Mouse (Mus musculus): Measurements from ENCODE around the gene Olfr916. TPM values are rescaled to one million over a fixed set of nuclear protein-coding genes. Genes with fewer than 3 reads are reported as not detected.

The Olfr916 gene
- polyA plus RNA-seq (2012; ENCODE audit: insufficient read depth, low replicate concordance) = 0.02 TPM in 1 of 2 replicates, not detected in the other

DNA sequence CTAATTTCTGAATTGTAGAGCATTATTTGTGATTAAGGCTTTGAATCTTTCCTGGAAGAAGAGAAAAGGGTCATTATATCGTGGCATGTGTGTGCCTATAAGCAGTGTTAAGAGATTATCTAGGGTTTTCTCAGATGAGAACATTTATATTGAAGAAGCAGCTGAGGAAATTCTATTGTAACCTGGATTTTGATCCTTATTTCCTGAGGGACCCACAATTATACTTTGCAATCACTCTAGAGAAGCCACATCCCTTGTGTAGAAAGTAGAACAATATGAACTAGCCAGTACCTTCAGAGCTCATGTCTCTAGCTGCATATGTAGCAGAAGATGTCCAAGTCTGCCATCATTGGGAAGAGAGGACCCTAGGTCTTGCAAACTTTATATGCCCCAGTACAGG is at the start of gene Olfr916:
Olfr916 (minus strand) TSS at position 101 of the 400 bp plus-strand sequence.
- Histone ChIP-seq H3K27me3 (replicated peaks) (no peaks in the 10 kb centered on the region), H3K9me3 (no peaks in the 10 kb centered on the region), H3K4me3 (replicated peaks) (no peak within 1 kb of the TSS), H3K4me1 (no peaks in the 10 kb centered on the region), H3K36me3 (replicated peaks; ENCODE audit: low read length) (no peaks in the 10 kb centered on the region)
- TF ChIP-seq FLI1 (IDR thresholded peaks at IDR 0.05; ENCODE audit: low read length) (no peak), GATA1 (IDR thresholded peaks at IDR 0.05; ENCODE audit: borderline replicate concordance, low read length) (no peak)

- Histone ChIP-seq H3K9me3 (no peaks in the 10 kb centered on the region), H3K27me3 (replicated peaks) (no peaks in the 10 kb centered on the region), H3K4me3 (replicated peaks) (no peak within 1 kb of the TSS), H3K4me1 (no peaks in the 10 kb centered on the region), H3K36me3 (replicated peaks; ENCODE audit: low read length) (no peaks in the 10 kb centered on the region)
- TF ChIP-seq FLI1 (IDR thresholded peaks at IDR 0.05; ENCODE audit: low read length) = no peak
- TF ChIP-seq GATA1 (IDR thresholded peaks at IDR 0.05; ENCODE audit: borderline replicate concordance, low read length) = no peak
These were observed 14.8 kb upstream of the Olfr916 start, which contains the start of gene Olfr918 for GRCm38 (mm10) chr9:38674501-38674900. Gene Olfr918 (minus strand): TSS chr9:38674601.

- Histone ChIP-seq H3K9me3 (no peaks in the 10 kb centered on the region), H3K36me3 (replicated peaks; ENCODE audit: low read length) (no peaks in the 10 kb centered on the region), H3K4me1 (no peaks in the 10 kb centered on the region), H3K4me3 (replicated peaks) (no peak overlapping the region), H3K27me3 (replicated peaks) (no peaks in the 10 kb centered on the region)
- TF ChIP-seq GATA1 (IDR thresholded peaks at IDR 0.05; ENCODE audit: borderline replicate concordance, low read length) (no peak), FLI1 (IDR thresholded peaks at IDR 0.05; ENCODE audit: low read length) (no peak)
These were observed 13.2 kb upstream of the Olfr916 start for GRCm38 (mm10) chr9:38672887-38673286.

DNA sequence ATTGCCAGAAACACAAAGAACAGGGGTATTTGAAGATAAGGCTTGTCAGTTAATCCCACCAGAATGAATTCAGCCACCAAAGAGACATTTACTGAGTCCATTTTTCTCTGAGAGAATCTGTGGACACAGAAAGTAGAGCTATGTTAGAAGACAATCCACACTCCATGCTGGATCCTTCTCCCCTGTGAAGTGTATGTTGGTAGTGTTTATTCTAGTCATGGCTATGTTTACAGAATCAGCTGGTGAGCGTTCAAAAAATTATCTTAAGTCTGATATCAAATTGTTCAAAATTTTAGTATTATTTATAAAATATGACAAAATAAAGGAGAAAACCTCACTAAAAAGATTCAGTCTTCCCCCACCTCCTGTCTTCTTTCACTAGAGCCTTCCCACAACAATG is 6.1 kb upstream of the Olfr916 start, which contains the start of gene Olfr917:
Olfr917 (minus strand) TSS at position 101 of the 400 bp plus-strand sequence.
- H3K27me3 ChIP-seq (replicated peaks) = no peaks in the 10 kb centered on the region
- TF ChIP-seq FLI1 (IDR thresholded peaks at IDR 0.05; ENCODE audit: low read length) = no peak
- TF ChIP-seq GATA1 (IDR thresholded peaks at IDR 0.05; ENCODE audit: borderline replicate concordance, low read length) = no peak
- H3K9me3 ChIP-seq = no peaks in the 10 kb centered on the region
- no peaks in the 10 kb centered on the region for H3K4me1 ChIP-seq
- no peaks in the 10 kb centered on the region for H3K36me3 ChIP-seq (replicated peaks; ENCODE audit: low read length)
- no peak within 1 kb of the TSS for H3K4me3 ChIP-seq (replicated peaks)

- no peak for TF ChIP-seq FLI1 (IDR thresholded peaks at IDR 0.05; ENCODE audit: low read length)
- no peak for TF ChIP-seq GATA1 (IDR thresholded peaks at IDR 0.05; ENCODE audit: borderline replicate concordance, low read length)
- no peaks in the 10 kb centered on the region for H3K4me1 ChIP-seq
- no peaks in the 10 kb centered on the region for H3K27me3 ChIP-seq (replicated peaks)
These were observed 27.3 kb downstream of the Olfr916 start for GRCm38 (mm10) chr9:38632406-38632805.

More at GRCm38 (mm10) chr9:38632406-38632805, 27.3 kb downstream of the Olfr916 start:
- H3K9me3 ChIP-seq = no peaks in the 10 kb centered on the region; the same call in 1 of the 2 replicates
- no peak overlapping the region for H3K4me3 ChIP-seq (replicated peaks)
- H3K36me3 ChIP-seq (replicated peaks; ENCODE audit: low read length) = no peaks in the 10 kb centered on the region

Other genes starting within 250 kb of the Olfr916 start
- gene Olfr901, start 230.4 kb downstream of the Olfr916 start, polyA plus RNA-seq (2012; ENCODE audit: insufficient read depth, low replicate concordance) = not detected in 2 replicates
- gene Olfr902, start 212.2 kb downstream of the Olfr916 start, polyA plus RNA-seq (2012; ENCODE audit: insufficient read depth, low replicate concordance) = not detected in 2 replicates
- gene Olfr904, start 196.7 kb downstream of the Olfr916 start, polyA plus RNA-seq (2012; ENCODE audit: insufficient read depth, low replicate concordance) = not detected in 2 replicates
- not detected in 2 replicates for gene Olfr905, start 188.8 kb downstream of the Olfr916 start, polyA plus RNA-seq (2012; ENCODE audit: insufficient read depth, low replicate concordance)
- not detected in 2 replicates for gene Olfr906, start 172.8 kb downstream of the Olfr916 start, polyA plus RNA-seq (2012; ENCODE audit: insufficient read depth, low replicate concordance)
- gene Olfr907, start 164.1 kb downstream of the Olfr916 start, polyA plus RNA-seq (2012; ENCODE audit: insufficient read depth, low replicate concordance) = not detected in 2 replicates
- gene Olfr911-ps1, start 138.3 kb downstream of the Olfr916 start, polyA plus RNA-seq (2012; ENCODE audit: insufficient read depth, low replicate concordance) = not detected in 2 replicates
- not detected in 2 replicates for gene Olfr910, start 122.0 kb downstream of the Olfr916 start, polyA plus RNA-seq (2012; ENCODE audit: insufficient read depth, low replicate concordance)
- gene Olfr912, start 79.7 kb downstream of the Olfr916 start, polyA plus RNA-seq (2012; ENCODE audit: insufficient read depth, low replicate concordance) = not detected in 2 replicates
- not detected in 2 replicates for gene Olfr913, start 67.1 kb downstream of the Olfr916 start, polyA plus RNA-seq (2012; ENCODE audit: insufficient read depth, low replicate concordance)
- not detected in 2 replicates for gene Olfr914, start 54.8 kb downstream of the Olfr916 start, polyA plus RNA-seq (2012; ENCODE audit: insufficient read depth, low replicate concordance)
- not detected in 2 replicates for gene Olfr917, start 6.0 kb upstream of the Olfr916 start, polyA plus RNA-seq (2012; ENCODE audit: insufficient read depth, low replicate concordance)
- not detected in 2 replicates for gene Olfr918, start 14.7 kb upstream of the Olfr916 start, polyA plus RNA-seq (2012; ENCODE audit: insufficient read depth, low replicate concordance)
- not detected in 2 replicates for gene Olfr919, start 43.8 kb upstream of the Olfr916 start, polyA plus RNA-seq (2012; ENCODE audit: insufficient read depth, low replicate concordance)
- gene Vwa5a, start 58.4 kb upstream of the Olfr916 start, polyA plus RNA-seq (2012; ENCODE audit: insufficient read depth, low replicate concordance) = 0.40 TPM in 1 of 2 replicates, not detected in the other
- gene Olfr920, start 92.4 kb upstream of the Olfr916 start, polyA plus RNA-seq (2012; ENCODE audit: insufficient read depth, low replicate concordance) = not detected in 2 replicates
- gene Olfr921, start 113.2 kb upstream of the Olfr916 start, polyA plus RNA-seq (2012; ENCODE audit: insufficient read depth, low replicate concordance) = not detected in 2 replicates
- not detected in 2 replicates for gene Olfr922, start 154.7 kb upstream of the Olfr916 start, polyA plus RNA-seq (2012; ENCODE audit: insufficient read depth, low replicate concordance)
- gene Olfr923, start 166.7 kb upstream of the Olfr916 start, polyA plus RNA-seq (2012; ENCODE audit: insufficient read depth, low replicate concordance) = not detected in 2 replicates
- not detected in 2 replicates for gene Olfr924, start 184.6 kb upstream of the Olfr916 start, polyA plus RNA-seq (2012; ENCODE audit: insufficient read depth, low replicate concordance)
- not detected in 2 replicates for gene Olfr26, start 195.2 kb upstream of the Olfr916 start, polyA plus RNA-seq (2012; ENCODE audit: insufficient read depth, low replicate concordance)
- not detected in 2 replicates for gene Olfr926, start 217.3 kb upstream of the Olfr916 start, polyA plus RNA-seq (2012; ENCODE audit: insufficient read depth, low replicate concordance)